Mouse (Mus musculus): ENCODE measurements at regions not wholly inside any gene's neighbourhood (a gene's known extent, or its start where the extent isn't known, plus 50 kb on each side); places are given as distances from the start of the nearest gene placed in this dataset.

GRCm38 (mm10) chr1:169139184-169139486 lies 392.1 kb downstream of the Nuf2 start:
- TF ChIP-seq KAT2A (conservative IDR thresholded peaks at IDR 0.05; ENCODE audit: low read depth, low read length) = no peak
- TF ChIP-seq MAFK (IDR thresholded peaks at IDR 0.05; ENCODE audit: borderline replicate concordance, low read depth, low read length) = no peak
- no peak for TF ChIP-seq POLR2A (IDR thresholded peaks at IDR 0.05; ENCODE audit: control insufficient read depth in 1 of 2, insufficient read depth in 1 of 2, low read depth in 1 of 2, low read length in 2 of 2, poor library complexity in 1 of 2)
- no peak for TF ChIP-seq ETS1 (IDR thresholded peaks at IDR 0.05; ENCODE audit: low read depth, low read length)
- no peak for TF ChIP-seq HCFC1 (IDR thresholded peaks at IDR 0.05; ENCODE audit: low read depth, low read length)
- no peak for TF ChIP-seq CTCF (IDR thresholded peaks at IDR 0.05 in 2 of 3, conservative IDR thresholded peaks at IDR 0.05 in 1 of 3; ENCODE audit: control insufficient read depth in 1 of 3, insufficient read depth in 1 of 3, low read depth in 2 of 3, low read length in 3 of 3, poor library complexity in 1 of 3, severe bottlenecking in 1 of 3)
- no peak for TF ChIP-seq MYB (IDR thresholded peaks at IDR 0.05; ENCODE audit: low read depth, low read length)
- TF ChIP-seq EP300 (IDR thresholded peaks at IDR 0.05; ENCODE audit: low read depth in 1 of 2, low read length in 2 of 2) = no peak
- no peak for TF ChIP-seq E2F4 (IDR thresholded peaks at IDR 0.05; ENCODE audit: borderline replicate concordance, low read depth, low read length)
- no peak for TF ChIP-seq UBTF (IDR thresholded peaks at IDR 0.05; ENCODE audit: borderline replicate concordance, insufficient read depth, low read depth, low read length)
- TF ChIP-seq ZC3H11A (IDR thresholded peaks at IDR 0.05; ENCODE audit: low read depth, low read length) = no peak
- no peak for TF ChIP-seq CHD2 (IDR thresholded peaks at IDR 0.05; ENCODE audit: low read length)
- TF ChIP-seq TBP (IDR thresholded peaks at IDR 0.05; ENCODE audit: low read depth, low read length) = no peak

Measured in MEL (cell line).